Mouse (Mus musculus) midbrain, embryonic 14.5 days (tissue): ENCODE results near the gene Pde9a. TPM values are rescaled to one million over a fixed set of nuclear protein-coding genes. Genes with fewer than 3 reads are reported as not detected.
"Not testable (repeated sequence)": the region's sequence is repeated elsewhere in the genome, so short reads cannot be mapped to it uniquely, and the experiment has no call there.

Experiments used
- ATAC-seq: fragments of 200-750 bp; cut with Nextera tagmentation; 2 replicates; pipeline ENCODE4 v1.8.0; 2017; ENCODE audit warnings: moderate number of reproducible peaks, moderate library complexity; ENCODE audit not compliant: low FRiP score, low TSS enrichment
- DNase-seq: peaks from one replicate; pipeline ENCODE4 v3.0.0-alpha.2; 2015
- H3K27ac ChIP-seq: fragments of 300-500 bp; sonication (generic); replicated peaks from 2 replicates; pipeline ENCODE4 v1.5.1; 2014; ENCODE audit warnings: mild to moderate bottlenecking, low read depth, low read length, moderate library complexity
- H3K27me3 ChIP-seq: fragments of 300-500 bp; sonication (generic); 2 replicates; pipeline ENCODE4 v1.6.1; 2014; ENCODE audit warnings: low read length, control low read depth, mixed read lengths; ENCODE audit not compliant: control insufficient read depth, insufficient read depth
- H3K36me3 ChIP-seq: fragments of 300-500 bp; sonication (generic); 2 replicates; pipeline ENCODE4 v1.6.1; 2014; ENCODE audit warnings: low read length, control low read depth; ENCODE audit not compliant: control insufficient read depth, insufficient read depth
- H3K4me1 ChIP-seq: fragments of 300-500 bp; sonication (generic); 2 replicates; pipeline ENCODE4 v1.6.1; 2014; ENCODE audit warnings: mild to moderate bottlenecking, antibody characterized with exemption, low read length, control low read depth; ENCODE audit not compliant: control insufficient read depth, insufficient read depth
- H3K4me2 ChIP-seq: fragments of 300-500 bp; sonication (generic); 2 replicates; pipeline ENCODE4 v1.6.1; 2014; ENCODE audit warnings: mild to moderate bottlenecking, low read length, moderate library complexity
- H3K4me3 ChIP-seq: fragments of 300-500 bp; sonication (generic); replicated peaks from 2 replicates; pipeline ENCODE4 v1.5.1; 2014; ENCODE audit warnings: low read depth, low read length
- H3K9ac ChIP-seq: fragments of 300-500 bp; sonication (generic); replicated peaks from 2 replicates; pipeline ENCODE4 v1.6.1; 2014; ENCODE audit warnings: mild to moderate bottlenecking, low read length, moderate library complexity
- H3K9me3 ChIP-seq: fragments of 300-500 bp; sonication (generic); 2 replicates; pipeline ENCODE4 v1.6.1; 2016; ENCODE audit warnings: low read length, control low read depth, mixed read lengths; ENCODE audit not compliant: control insufficient read depth
- WGBS: fragments of 180-500 bp; shearing (Covaris S2); extraction: QIAGEN DNeasy Blood & Tissue Kit; methylation state at CpG from one replicate; pipeline ENCODE4 v1.1.7; 2014; 5-methylcytosine and 5-hydroxymethylcytosine counted together
- polyA plus RNA-seq: library from polyadenylated mRNA; unstranded; fragments of >200 nt; fragmentation: Nextera tagmentation; extraction: Ambion mirVana; gene quantifications from 2 replicates; pipeline ENCODE4 v1.2.1, GENCODE M21; 2014

Pde9a gene
- polyA plus RNA-seq, 1 experiment from 2014 or later = 36.5 TPM

- WGBS = 64% methylated on average over 2 of the region's 2 CpGs
- Histone ChIP-seq H3K4me3 (no peak overlapping the region), H3K27me3 (no peaks in the 10 kb centered on the region), H3K9ac (no peak overlapping the region), H3K4me1 (peaks cover 17% of the 10 kb centered on the region; the same call in 1 of the 2 replicates), H3K36me3 (peaks cover 7% of the 10 kb centered on the region; the same call in 1 of the 2 replicates), H3K27ac (no peak overlapping the region), H3K9me3 (no peaks in the 10 kb centered on the region), H3K4me2 (no peak overlapping the region)
- no peak for ATAC-seq
- no peak for DNase-seq
Observed at GRCm38 (mm10) chr17:31353255-31353654, 32.8 kb upstream of the Pde9a start.

DNA sequence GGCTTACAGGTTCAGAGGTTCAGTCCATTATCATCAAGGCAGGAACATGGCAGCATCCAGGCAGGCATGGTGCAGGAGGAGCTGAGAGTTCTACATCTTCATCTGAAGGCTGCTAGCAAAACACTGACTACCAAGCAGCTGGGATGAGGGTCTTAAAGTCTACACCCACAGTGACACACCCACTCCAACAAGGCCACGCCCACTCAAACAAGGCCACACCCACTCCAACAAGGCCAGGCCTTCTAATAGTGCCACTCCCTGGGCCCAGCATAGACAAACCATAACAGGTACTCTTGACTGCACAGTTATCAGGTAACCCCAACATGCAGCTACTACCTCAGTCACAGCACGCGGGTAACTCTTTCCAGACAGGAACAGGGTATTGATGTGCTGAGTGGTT is 31.3 kb upstream of the Pde9a start:
- not testable (repeated sequence) for H3K9ac ChIP-seq, H3K4me3 ChIP-seq, ATAC-seq, H3K27ac ChIP-seq, H3K27me3 ChIP-seq, H3K9me3 ChIP-seq, DNase-seq, H3K4me2 ChIP-seq, H3K36me3 ChIP-seq
- H3K4me1 ChIP-seq = peaks cover 17% of the 10 kb centered on the region; the same call in 1 of the 2 replicates
- WGBS = 74% methylated on average over 3 of the region's 3 CpGs

DNA sequence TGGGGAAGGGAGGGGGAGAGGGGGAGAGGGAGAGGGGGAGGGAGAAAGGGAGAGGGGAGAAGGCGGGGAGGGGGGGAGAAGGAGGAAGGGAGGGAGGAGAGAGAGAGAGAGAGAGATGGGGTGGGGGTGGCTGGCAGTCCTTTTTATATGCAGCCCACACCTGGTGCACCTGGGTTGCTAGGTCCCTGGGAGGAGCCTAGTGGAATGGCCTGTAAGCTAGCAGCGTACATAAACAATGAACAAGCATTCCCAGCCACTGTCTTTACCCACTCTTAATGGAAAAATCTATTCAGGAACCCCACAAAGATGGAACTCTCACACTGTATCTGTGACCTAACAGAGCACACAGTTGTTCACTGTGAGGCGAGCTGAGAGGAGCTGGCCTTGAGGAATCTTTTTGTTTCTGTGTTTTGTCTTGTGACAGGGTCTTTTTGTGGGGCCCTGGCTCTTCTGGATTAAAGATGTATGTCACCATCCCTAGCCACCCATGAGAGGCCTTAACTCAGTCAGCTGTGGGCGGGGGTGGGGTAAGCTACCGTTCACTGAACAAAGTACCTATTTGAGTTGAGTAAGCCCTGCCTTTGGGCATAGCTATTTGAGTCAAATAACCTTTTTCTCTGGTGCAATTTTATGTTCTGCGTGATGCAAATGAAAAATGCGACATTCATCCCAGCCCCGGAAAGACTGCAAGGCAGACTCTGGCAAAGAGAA is 30.1 kb upstream of the Pde9a start:
- H3K9ac ChIP-seq = no peak overlapping the region
- ATAC-seq (no peak; the same call in 1 of the 2 replicates), DNase-seq (peak; percentile 49)

DNA sequence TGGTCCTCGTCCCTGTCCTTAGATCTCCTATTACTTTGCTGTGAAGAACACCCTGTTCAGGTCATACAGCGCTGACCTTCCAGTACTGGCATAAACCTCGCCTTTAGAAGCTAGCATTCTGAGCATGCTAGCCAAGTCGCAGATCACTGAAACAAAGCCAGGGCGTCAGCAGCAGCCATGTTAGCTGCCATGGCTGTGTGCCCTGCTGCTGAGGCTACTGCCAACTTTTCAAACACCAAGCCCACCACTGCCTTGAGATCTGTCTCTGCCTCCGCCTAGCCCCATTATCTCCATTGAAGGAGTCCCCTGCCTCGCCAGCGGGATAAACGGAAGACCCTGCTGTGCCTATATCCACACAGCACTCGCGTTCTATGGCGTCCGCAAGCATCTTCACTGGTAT is 25.4 kb upstream of the Pde9a start:
- Histone ChIP-seq H3K4me1 (peaks cover 12% of the 10 kb centered on the region; the same call in 1 of the 2 replicates), H3K4me2 (no peak overlapping the region), H3K27ac (no peak overlapping the region), H3K27me3 (no peaks in the 10 kb centered on the region), H3K36me3 (no peaks in the 10 kb centered on the region), H3K9me3 (no peaks in the 10 kb centered on the region), H3K4me3 (no peak overlapping the region), H3K9ac (no peak overlapping the region)
- DNase-seq (peak; percentile 44), ATAC-seq (no peak)
- 79% methylated on average over 13 of the region's 13 CpGs for WGBS

More for the DNA sequence above, 30.1 kb upstream of the Pde9a start:
- Histone ChIP-seq H3K4me3 (no peak overlapping the region), H3K36me3 (no peaks in the 10 kb centered on the region), H3K27ac (peak overlapping the region; percentile 61), H3K4me1 (peaks cover 17% of the 10 kb centered on the region; the same call in 1 of the 2 replicates), H3K9me3 (no peaks in the 10 kb centered on the region), H3K4me2 (no peak overlapping the region), H3K27me3 (no peaks in the 10 kb centered on the region)
- WGBS = 19% methylated on average over 8 of the region's 8 CpGs

- ATAC-seq = no peak
- DNase-seq = peak; percentile 38
- Histone ChIP-seq H3K4me2 (no peak overlapping the region), H3K9me3 (no peaks in the 10 kb centered on the region), H3K4me3 (no peak overlapping the region), H3K27ac (no peak overlapping the region), H3K36me3 (no peaks in the 10 kb centered on the region), H3K4me1 (no peaks in the 10 kb centered on the region), H3K27me3 (no peaks in the 10 kb centered on the region), H3K9ac (no peak overlapping the region)
- WGBS = 78% methylated on average over 5 of the region's 5 CpGs
Observed at GRCm38 (mm10) chr17:31365586-31366166, 20.3 kb upstream of the Pde9a start.

- no peak overlapping the region for H3K4me2 ChIP-seq
- no peaks in the 10 kb centered on the region for H3K4me1 ChIP-seq
- WGBS = 90% methylated on average over 2 of the region's 2 CpGs
- H3K36me3 ChIP-seq = no peaks in the 10 kb centered on the region
- DNase-seq (no peak), ATAC-seq (no peak)
- no peaks in the 10 kb centered on the region for H3K27me3 ChIP-seq
- H3K27ac ChIP-seq = no peak overlapping the region
- no peaks in the 10 kb centered on the region for H3K9me3 ChIP-seq
- H3K4me3 ChIP-seq = no peak overlapping the region
- H3K9ac ChIP-seq = no peak overlapping the region
Observed at GRCm38 (mm10) chr17:31370221-31370620, 15.8 kb upstream of the Pde9a start.

DNA sequence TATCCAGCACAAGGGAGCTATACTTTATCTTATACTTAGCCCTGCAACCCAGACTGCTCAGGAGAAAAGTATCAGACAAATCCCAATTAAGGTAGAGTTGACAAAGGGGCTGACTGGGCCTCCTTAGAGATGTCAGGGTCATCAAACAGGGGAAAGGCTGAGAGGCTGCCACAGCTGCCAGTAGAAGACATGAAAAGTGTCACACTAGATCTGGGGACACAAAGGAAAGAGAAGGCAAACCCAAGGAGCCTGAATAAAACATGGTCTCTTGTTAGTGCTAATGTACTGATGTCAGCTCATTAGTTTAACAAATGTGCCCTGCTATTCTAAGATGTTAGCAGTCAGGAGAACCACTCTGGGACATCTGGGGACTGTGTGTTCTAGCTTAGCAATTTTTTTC is 15.1 kb upstream of the Pde9a start:
- no peaks in the 10 kb centered on the region for H3K9me3 ChIP-seq
- H3K36me3 ChIP-seq = no peaks in the 10 kb centered on the region
- no peak overlapping the region for H3K4me2 ChIP-seq
- no peak overlapping the region for H3K4me3 ChIP-seq
- no peak; the same call in 1 of the 2 replicates for ATAC-seq
- no peaks in the 10 kb centered on the region for H3K4me1 ChIP-seq
- no peaks in the 10 kb centered on the region for H3K27me3 ChIP-seq
- no peak overlapping the region for H3K9ac ChIP-seq
- DNase-seq = no peak
- H3K27ac ChIP-seq = no peak overlapping the region

DNA sequence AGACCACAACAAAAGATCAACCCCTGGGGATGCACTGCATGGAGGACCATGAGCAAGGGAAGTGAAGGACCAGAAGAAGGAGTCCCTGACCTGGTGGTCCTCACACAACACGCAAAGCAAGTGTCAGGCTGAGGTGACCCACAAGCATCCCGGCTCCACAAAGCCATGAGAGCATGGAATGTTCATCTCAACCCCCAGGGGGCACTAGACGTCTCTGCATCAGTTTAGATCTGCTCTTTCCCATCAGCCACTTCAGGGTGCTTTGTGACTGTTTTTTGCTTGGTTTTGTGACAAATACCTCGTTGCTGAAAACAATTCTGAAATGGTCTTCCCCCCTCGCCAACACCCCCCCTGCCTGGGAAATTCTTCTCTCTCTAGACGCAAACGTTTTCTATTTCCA is 8.0 kb upstream of the Pde9a start:
- no peak overlapping the region for H3K9ac ChIP-seq
- H3K9me3 ChIP-seq = no peaks in the 10 kb centered on the region
- 14% methylated on average over 7 of the region's 7 CpGs for WGBS
- no peak for ATAC-seq
- H3K4me3 ChIP-seq = no peak overlapping the region
- H3K36me3 ChIP-seq = no peaks in the 10 kb centered on the region
- H3K27ac ChIP-seq = no peak overlapping the region
- no peaks in the 10 kb centered on the region for H3K27me3 ChIP-seq
- peak overlapping the region; percentile 32 for H3K4me2 ChIP-seq
- peak; percentile 88 for DNase-seq
- no peaks in the 10 kb centered on the region for H3K4me1 ChIP-seq

GRCm38 (mm10) chr17:31378361-31378761 is 7.6 kb upstream of the Pde9a start:
- Histone ChIP-seq H3K4me1 (no peaks in the 10 kb centered on the region), H3K36me3 (no peaks in the 10 kb centered on the region), H3K27me3 (no peaks in the 10 kb centered on the region), H3K9me3 (no peaks in the 10 kb centered on the region), H3K27ac (no peak overlapping the region), H3K9ac (no peak overlapping the region), H3K4me3 (no peak overlapping the region), H3K4me2 (peak overlapping the region; percentile 32)
- DNase-seq = no peak
- no peak for ATAC-seq
- 64% methylated on average over 10 of the region's 10 CpGs for WGBS
